In the genomic region with DNA sequence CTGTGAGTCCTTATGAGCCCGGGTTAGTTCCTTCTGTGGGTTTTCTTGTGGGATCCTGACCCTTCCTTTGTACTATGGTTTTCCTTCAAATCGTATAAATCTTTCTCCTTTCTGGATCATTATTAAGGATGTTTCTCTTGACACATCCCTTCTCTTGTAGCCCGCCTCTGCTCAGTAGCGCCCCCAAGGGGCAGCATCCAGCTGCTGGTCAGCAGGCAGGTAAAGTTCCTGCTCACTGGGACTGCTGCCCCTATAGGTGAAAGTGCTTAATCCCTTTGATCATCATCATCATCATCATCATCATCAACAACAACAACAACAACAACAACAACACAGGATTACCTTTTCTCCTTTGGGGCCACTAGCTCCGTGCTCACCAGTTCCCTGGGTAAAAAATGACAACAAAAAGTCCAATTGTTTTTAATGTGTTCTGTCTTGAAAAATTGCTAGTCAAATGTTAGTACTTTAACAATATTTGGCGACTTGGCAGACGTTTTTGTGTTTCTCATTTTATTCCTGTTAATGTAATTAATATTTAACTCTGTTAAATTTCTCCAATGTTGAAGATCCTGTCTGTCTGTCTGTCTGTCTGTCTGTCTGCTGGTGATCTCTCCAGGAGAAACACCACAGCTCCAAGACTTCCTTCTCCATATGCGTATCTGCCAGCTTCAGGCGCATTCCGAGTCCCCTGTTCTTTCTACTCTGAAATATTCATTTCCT, we compare ENCODE assay signal across 27 mouse cellular contexts.
DNase-seq lines count a peak whose midpoint lies in the region; ATAC-seq and TF ChIP-seq lines count a peak whose summit lies in the region.
"Had no signal": no experiment of that assay in that cellular context is flagged by ENCODE, and none has a peak within 500 bp of the region (broad histone marks: within the 10 kb centered on the region; RNA-seq: fewer than 3 reads in every experiment).

No protein-coding gene starts in this region.

- H3K9me3 ChIP-seq in hindbrain, postnatal 0 days (ENCODE audit: low read length), result no peaks in the 10 kb centered on the region
- no peaks in the 10 kb centered on the region for H3K9me3 ChIP-seq in hindbrain, embryonic 12.5 days (replicated peaks)
- no peaks in the 10 kb centered on the region for H3K9me3 ChIP-seq in liver, postnatal 0 days (ENCODE audit: low read length)
- H3K9me3 ChIP-seq in liver, embryonic 12.5 days (replicated peaks), result no peaks in the 10 kb centered on the region
- H3K9me3 ChIP-seq: embryonic facial prominence, embryonic 12.5 days; heart, embryonic 15.5 days; midbrain, embryonic 13.5 days; neural tube, embryonic 15.5 days had no signal

- no peak for ATAC-seq in hindbrain, postnatal 0 days
- no peak for ATAC-seq in hindbrain, embryonic 12.5 days (ENCODE audit: low FRiP score)
- ATAC-seq in liver, postnatal 0 days, result no peak
- no peak for ATAC-seq in liver, embryonic 12.5 days
- ATAC-seq: forebrain, embryonic 14.5 days; intestine, postnatal 0 days; midbrain, embryonic 13.5 days had no signal

- no peak overlapping the region for H3K4me3 ChIP-seq in hindbrain, postnatal 0 days (ENCODE audit: low read length)
- no peak overlapping the region for H3K4me3 ChIP-seq in hindbrain, embryonic 12.5 days
- H3K4me3 ChIP-seq in liver, postnatal 0 days (ENCODE audit: low read depth, low read length), result no peak overlapping the region
- H3K4me3 ChIP-seq in liver, embryonic 12.5 days, result no peak overlapping the region
- H3K4me3 ChIP-seq: embryonic facial prominence, embryonic 12.5 days; heart, embryonic 15.5 days; layer of hippocampus, adult 2 months; liver, embryonic 13.5 days; midbrain, embryonic 13.5 days; neural tube, embryonic 15.5 days had no signal

- H3K4me1 ChIP-seq in hindbrain, postnatal 0 days (ENCODE audit: insufficient read depth, low read length), result no peaks in the 10 kb centered on the region
- H3K4me1 ChIP-seq in hindbrain, embryonic 12.5 days, result no peaks in the 10 kb centered on the region
- no peaks in the 10 kb centered on the region for H3K4me1 ChIP-seq in liver, postnatal 0 days (ENCODE audit: insufficient read depth)
- no peaks in the 10 kb centered on the region for H3K4me1 ChIP-seq in liver, embryonic 12.5 days
- H3K4me1 ChIP-seq: embryonic facial prominence, embryonic 12.5 days; heart, embryonic 15.5 days; liver, embryonic 13.5 days; midbrain, embryonic 13.5 days; neural tube, embryonic 15.5 days had no signal

- peak; percentile 7; the same call in 1 of the 2 replicates for TF ChIP-seq CTCF in hindbrain, postnatal 0 days (IDR thresholded peaks at IDR 0.05; ENCODE audit: low read depth)
- TF ChIP-seq CTCF in liver, postnatal 0 days (IDR thresholded peaks at IDR 0.05; ENCODE audit: low read depth), result 0 out of 2 replicates have a peak, but pooled peaks have one; percentile 7

- H3K4me2 ChIP-seq in hindbrain, postnatal 0 days (ENCODE audit: low read depth, low read length), result no peak overlapping the region
- H3K4me2 ChIP-seq in hindbrain, embryonic 12.5 days (replicated peaks), result no peak overlapping the region
- H3K4me2 ChIP-seq in liver, postnatal 0 days (ENCODE audit: low read depth, low read length), result no peak overlapping the region
- no peak overlapping the region for H3K4me2 ChIP-seq in liver, embryonic 12.5 days
- H3K4me2 ChIP-seq: embryonic facial prominence, embryonic 12.5 days; heart, embryonic 15.5 days; liver, embryonic 13.5 days; midbrain, embryonic 13.5 days; neural tube, embryonic 15.5 days had no signal

- DNase-seq in hindbrain, postnatal 0 days (ENCODE audit: low spot score), result no peak
- no peak for DNase-seq in liver, postnatal 0 days
- peak; percentile 26 for DNase-seq in ES-CJ7 (ENCODE audit: low read depth, low spot score)
- DNase-seq in testis, postnatal 10 days (ENCODE audit: low spot score), result peak; percentile 47
- DNase-seq in cerebellum, postnatal 25 days, result no peak
- DNase-seq: adrenal gland, postnatal 25 days; cerebellum, adult 2 months; embryo, embryonic 11 days; gastrocnemius, postnatal 14 days; left cerebral cortex, postnatal 4 days; liver, embryonic 13.5 days; lung, adult 2 months; lung, postnatal 10 days; retina, postnatal 1 day; right cerebral cortex, postnatal 14 days; thymus, adult 2 months; thymus, postnatal 4 days had no signal

- H3K27me3 ChIP-seq in hindbrain, postnatal 0 days (ENCODE audit: insufficient read depth, low read length), result no peaks in the 10 kb centered on the region
- no peaks in the 10 kb centered on the region for H3K27me3 ChIP-seq in hindbrain, embryonic 12.5 days
- no peaks in the 10 kb centered on the region for H3K27me3 ChIP-seq in liver, postnatal 0 days (ENCODE audit: insufficient read depth, low read length)
- H3K27me3 ChIP-seq in liver, embryonic 12.5 days (replicated peaks), result no peaks in the 10 kb centered on the region
- H3K27me3 ChIP-seq: embryonic facial prominence, embryonic 12.5 days; heart, embryonic 15.5 days; liver, embryonic 13.5 days; midbrain, embryonic 13.5 days; neural tube, embryonic 15.5 days had no signal

- no peak overlapping the region for H3K27ac ChIP-seq in hindbrain, postnatal 0 days
- no peak overlapping the region for H3K27ac ChIP-seq in hindbrain, embryonic 12.5 days
- H3K27ac ChIP-seq in liver, postnatal 0 days (ENCODE audit: low read depth), result no peak overlapping the region
- H3K27ac ChIP-seq in liver, embryonic 12.5 days, result no peak overlapping the region
- H3K27ac ChIP-seq: embryonic facial prominence, embryonic 12.5 days; heart, embryonic 15.5 days; layer of hippocampus, adult 2 months; liver, embryonic 13.5 days; macrophage; midbrain, embryonic 13.5 days; neural tube, embryonic 15.5 days had no signal

- WGBS in hindbrain, postnatal 0 days, result 90% methylated on average over 10 of the region's 10 CpGs
- WGBS in hindbrain, embryonic 12.5 days, result 82% methylated on average over 10 of the region's 10 CpGs
- 73% methylated on average over 10 of the region's 10 CpGs for WGBS in liver, postnatal 0 days (ENCODE audit: insufficient replicate concordance)
- WGBS in liver, embryonic 12.5 days (ENCODE audit: insufficient replicate concordance), result 61% methylated on average over 10 of the region's 10 CpGs

- TF ChIP-seq EP300 in liver, postnatal 0 days (IDR thresholded peaks at IDR 0.05; ENCODE audit: low read depth), result no peak

- no peak overlapping the region for H3K9ac ChIP-seq in hindbrain, postnatal 0 days (replicated peaks; ENCODE audit: low read length)
- H3K9ac ChIP-seq in hindbrain, embryonic 12.5 days, result no peak overlapping the region
- H3K9ac ChIP-seq in liver, postnatal 0 days (replicated peaks), result no peak overlapping the region
- no peak overlapping the region for H3K9ac ChIP-seq in liver, embryonic 12.5 days
- H3K9ac ChIP-seq: embryonic facial prominence, embryonic 12.5 days; heart, embryonic 15.5 days; liver, embryonic 13.5 days; midbrain, embryonic 13.5 days; neural tube, embryonic 15.5 days had no signal

- H3K36me3 ChIP-seq in hindbrain, postnatal 0 days (ENCODE audit: insufficient read depth, low read length), result no peaks in the 10 kb centered on the region
- H3K36me3 ChIP-seq in hindbrain, embryonic 12.5 days, result no peaks in the 10 kb centered on the region
- H3K36me3 ChIP-seq in liver, postnatal 0 days (replicated peaks; ENCODE audit: insufficient read depth, low read length), result no peaks in the 10 kb centered on the region
- no peaks in the 10 kb centered on the region for H3K36me3 ChIP-seq in liver, embryonic 12.5 days
- H3K36me3 ChIP-seq: embryonic facial prominence, embryonic 12.5 days; heart, embryonic 15.5 days; liver, embryonic 13.5 days; midbrain, embryonic 13.5 days; neural tube, embryonic 15.5 days had no signal

Comparison
In these comparisons a context has a peak if more than half of its experiments do, and no peak if none do; other contexts are left out.
1. DNase-seq: peak in ES-CJ7 (single experiment) and testis, postnatal 10 days (single experiment); none in hindbrain, postnatal 0 days (single experiment), liver, postnatal 0 days (single experiment) and cerebellum, postnatal 25 days (0 of 2).